In genomic region chr11:119095441-119095840, GRCm38 (mm10) we compare ENCODE assay signal across 29 mouse cellular contexts. TPM values are rescaled to one million over a fixed set of nuclear protein-coding genes. Genes with fewer than 3 reads are reported as not detected.
DNase-seq lines count a peak whose midpoint lies in the region; ATAC-seq and TF ChIP-seq lines count a peak whose summit lies in the region.
"Had no signal": no experiment of that assay in that cellular context is flagged by ENCODE, and none has a peak within 500 bp of the region (broad histone marks: within the 10 kb centered on the region; RNA-seq: fewer than 3 reads in every experiment).

No protein-coding gene starts in this region.

- no peak for DNase-seq in forebrain, postnatal 0 days
- no peak for DNase-seq in hindbrain, embryonic 14.5 days (ENCODE audit: low spot score)
- DNase-seq in hindbrain, embryonic 10.5 days (ENCODE audit: low spot score) = no peak
- DNase-seq in midbrain, postnatal 0 days (ENCODE audit: low spot score) = no peak
- DNase-seq in midbrain, embryonic 11.5 days (ENCODE audit: low spot score, missing footprints) = no peak
- DNase-seq in thymus, postnatal 4 days = no peak
- DNase-seq: adrenal gland, postnatal 10 days; cerebellum, adult 11-12 months; cerebellum, adult 9-11 months; embryo, embryonic 11 days; heart, postnatal 36 days; kidney, adult 18-20 months; kidney, postnatal 25 days; lung, embryonic 14.5 days; lung, postnatal 36 days; right cerebral cortex, postnatal 14 days; thymus, postnatal 14 days had no signal

- no peak overlapping the region for H3K4me2 ChIP-seq in forebrain, postnatal 0 days (ENCODE audit: low read depth)
- H3K4me2 ChIP-seq in forebrain, embryonic 13.5 days = no peak overlapping the region
- H3K4me2 ChIP-seq in hindbrain, embryonic 14.5 days (replicated peaks) = no peak overlapping the region
- H3K4me2 ChIP-seq in midbrain, postnatal 0 days (ENCODE audit: low read depth, low read length, poor library complexity, severe bottlenecking) = no peak overlapping the region
- no peak overlapping the region for H3K4me2 ChIP-seq in midbrain, embryonic 11.5 days
- no peak overlapping the region for H3K4me2 ChIP-seq in intestine, embryonic 16.5 days (ENCODE audit: low read depth, low read length)
- H3K4me2 ChIP-seq: embryonic facial prominence, embryonic 12.5 days; hindbrain, embryonic 15.5 days; kidney, embryonic 15.5 days; limb, embryonic 12.5 days; liver, embryonic 15.5 days; lung, embryonic 14.5 days; neural tube, embryonic 12.5 days; stomach, embryonic 15.5 days had no signal

- H3K27me3 ChIP-seq in forebrain, postnatal 0 days (ENCODE audit: insufficient read depth, low read length) = no peaks in the 10 kb centered on the region
- H3K27me3 ChIP-seq in forebrain, embryonic 13.5 days = peaks cover 18% of the 10 kb centered on the region
- H3K27me3 ChIP-seq in hindbrain, embryonic 14.5 days (ENCODE audit: control insufficient read depth, insufficient read depth, low read length) = no peaks in the 10 kb centered on the region
- peaks cover 72% of the 10 kb centered on the region for H3K27me3 ChIP-seq in hindbrain, embryonic 10.5 days (ENCODE audit: insufficient read depth, poor library complexity, severe bottlenecking)
- no peaks in the 10 kb centered on the region for H3K27me3 ChIP-seq in midbrain, postnatal 0 days (ENCODE audit: insufficient read depth, low read length)
- H3K27me3 ChIP-seq in midbrain, embryonic 11.5 days (ENCODE audit: control insufficient read depth, insufficient read depth, low read length) = peaks cover 16% of the 10 kb centered on the region
- H3K27me3 ChIP-seq in intestine, embryonic 16.5 days (replicated peaks; ENCODE audit: control insufficient read depth, insufficient read depth, low read length) = no peaks in the 10 kb centered on the region
- H3K27me3 ChIP-seq: hindbrain, embryonic 15.5 days; Patski had no signal

- no peak for TF ChIP-seq CTCF in forebrain, postnatal 0 days (IDR thresholded peaks at IDR 0.05; ENCODE audit: low read depth)
- TF ChIP-seq CTCF in midbrain, postnatal 0 days (IDR thresholded peaks at IDR 0.05) = no peak

- ATAC-seq in forebrain, postnatal 0 days = no peak
- no peak for ATAC-seq in forebrain, embryonic 13.5 days
- no peak for ATAC-seq in hindbrain, embryonic 14.5 days (ENCODE audit: low FRiP score)
- ATAC-seq in midbrain, postnatal 0 days (ENCODE audit: low FRiP score) = no peak
- no peak for ATAC-seq in midbrain, embryonic 11.5 days (ENCODE audit: low FRiP score)
- no peak for ATAC-seq in intestine, embryonic 16.5 days
- ATAC-seq: midbrain, embryonic 16.5 days; Patski had no signal

- H3K27ac ChIP-seq in forebrain, postnatal 0 days (ENCODE audit: low read depth, low read length) = no peak overlapping the region
- H3K27ac ChIP-seq in forebrain, embryonic 13.5 days = no peak overlapping the region
- H3K27ac ChIP-seq in hindbrain, embryonic 14.5 days = no peak overlapping the region
- no peak overlapping the region for H3K27ac ChIP-seq in hindbrain, embryonic 10.5 days
- H3K27ac ChIP-seq in midbrain, postnatal 0 days (ENCODE audit: low read depth, low read length) = peak overlapping the region; percentile 18; the same call in 1 of the 2 replicates
- H3K27ac ChIP-seq in midbrain, embryonic 11.5 days (ENCODE audit: low read depth, low read length) = no peak overlapping the region
- H3K27ac ChIP-seq in intestine, embryonic 16.5 days (ENCODE audit: low read length) = no peak overlapping the region
- H3K27ac ChIP-seq: embryonic facial prominence, embryonic 12.5 days; hindbrain, embryonic 15.5 days; kidney, embryonic 15.5 days; limb, embryonic 12.5 days; liver, embryonic 15.5 days; neural tube, embryonic 12.5 days; stomach, embryonic 15.5 days had no signal

- H3K9ac ChIP-seq in forebrain, postnatal 0 days = peak overlapping the region; percentile 22; the same call in 1 of the 2 replicates
- no peak overlapping the region for H3K9ac ChIP-seq in forebrain, embryonic 13.5 days
- 0 out of 2 replicates have a peak overlapping the region, but pooled peaks have one; percentile 24 for H3K9ac ChIP-seq in hindbrain, embryonic 14.5 days
- H3K9ac ChIP-seq in midbrain, postnatal 0 days (replicated peaks; ENCODE audit: low read length, poor library complexity, severe bottlenecking) = no peak overlapping the region
- no peak overlapping the region for H3K9ac ChIP-seq in midbrain, embryonic 11.5 days (ENCODE audit: low read length)
- peak overlapping the region; percentile 27; the same call in 1 of the 2 replicates for H3K9ac ChIP-seq in intestine, embryonic 16.5 days (ENCODE audit: low read depth, low read length)
- H3K9ac ChIP-seq: embryonic facial prominence, embryonic 12.5 days; hindbrain, embryonic 15.5 days; kidney, embryonic 15.5 days; limb, embryonic 12.5 days; liver, embryonic 15.5 days; lung, embryonic 14.5 days; neural tube, embryonic 12.5 days; stomach, embryonic 15.5 days had no signal

- no peak overlapping the region for H3K4me3 ChIP-seq in forebrain, postnatal 0 days (ENCODE audit: low read depth, low read length)
- H3K4me3 ChIP-seq in forebrain, embryonic 13.5 days = no peak overlapping the region
- no peak overlapping the region for H3K4me3 ChIP-seq in hindbrain, embryonic 14.5 days (replicated peaks; ENCODE audit: low read length)
- no peak overlapping the region for H3K4me3 ChIP-seq in hindbrain, embryonic 10.5 days
- no peak overlapping the region for H3K4me3 ChIP-seq in midbrain, postnatal 0 days (ENCODE audit: low read depth, low read length)
- no peak overlapping the region for H3K4me3 ChIP-seq in midbrain, embryonic 11.5 days (ENCODE audit: low read depth, low read length)
- H3K4me3 ChIP-seq in intestine, embryonic 16.5 days (ENCODE audit: low read length) = no peak overlapping the region
- H3K4me3 ChIP-seq: embryonic facial prominence, embryonic 12.5 days; hindbrain, embryonic 15.5 days; kidney, embryonic 15.5 days; limb, embryonic 12.5 days; liver, embryonic 15.5 days; myocyte; neural tube, embryonic 12.5 days; stomach, embryonic 15.5 days had no signal

- no peaks in the 10 kb centered on the region for H3K9me3 ChIP-seq in forebrain, postnatal 0 days (ENCODE audit: low read length)
- no peaks in the 10 kb centered on the region for H3K9me3 ChIP-seq in forebrain, embryonic 13.5 days (replicated peaks)
- H3K9me3 ChIP-seq in hindbrain, embryonic 14.5 days (ENCODE audit: control insufficient read depth, low read length) = no peaks in the 10 kb centered on the region
- H3K9me3 ChIP-seq in hindbrain, embryonic 10.5 days = no peaks in the 10 kb centered on the region
- H3K9me3 ChIP-seq in midbrain, postnatal 0 days (ENCODE audit: low read length) = no peaks in the 10 kb centered on the region
- H3K9me3 ChIP-seq in midbrain, embryonic 11.5 days (ENCODE audit: control insufficient read depth, low read length) = no peaks in the 10 kb centered on the region
- no peaks in the 10 kb centered on the region for H3K9me3 ChIP-seq in intestine, embryonic 16.5 days (ENCODE audit: control insufficient read depth, low read length)
- H3K9me3 ChIP-seq: embryonic facial prominence, embryonic 12.5 days; hindbrain, embryonic 15.5 days; kidney, embryonic 15.5 days; limb, embryonic 12.5 days; liver, embryonic 15.5 days; neural tube, embryonic 12.5 days; stomach, embryonic 15.5 days had no signal

- 43% methylated on average over 3 of the region's 3 CpGs for WGBS in forebrain, postnatal 0 days
- 54% methylated on average over 3 of the region's 3 CpGs for WGBS in forebrain, embryonic 13.5 days
- WGBS in hindbrain, embryonic 14.5 days = 48% methylated on average over 3 of the region's 3 CpGs
- 56% methylated on average over 3 of the region's 3 CpGs for WGBS in hindbrain, embryonic 10.5 days
- WGBS in midbrain, postnatal 0 days = 45% methylated on average over 3 of the region's 3 CpGs
- WGBS in midbrain, embryonic 11.5 days = 54% methylated on average over 3 of the region's 3 CpGs
- 29% methylated on average over 3 of the region's 3 CpGs for WGBS in intestine, embryonic 16.5 days

- H3K36me3 ChIP-seq in forebrain, postnatal 0 days (ENCODE audit: insufficient read depth) = no peaks in the 10 kb centered on the region
- no peaks in the 10 kb centered on the region for H3K36me3 ChIP-seq in forebrain, embryonic 13.5 days (ENCODE audit: poor library complexity, severe bottlenecking)
- no peaks in the 10 kb centered on the region for H3K36me3 ChIP-seq in hindbrain, embryonic 14.5 days (replicated peaks; ENCODE audit: control insufficient read depth, insufficient read depth)
- no peaks in the 10 kb centered on the region for H3K36me3 ChIP-seq in hindbrain, embryonic 10.5 days
- H3K36me3 ChIP-seq in midbrain, postnatal 0 days (ENCODE audit: insufficient read depth, low read length) = no peaks in the 10 kb centered on the region
- no peaks in the 10 kb centered on the region for H3K36me3 ChIP-seq in midbrain, embryonic 11.5 days (ENCODE audit: control insufficient read depth, insufficient read depth, low read length)
- no peaks in the 10 kb centered on the region for H3K36me3 ChIP-seq in intestine, embryonic 16.5 days (ENCODE audit: control insufficient read depth, insufficient read depth, low read length)
- H3K36me3 ChIP-seq: embryonic facial prominence, embryonic 12.5 days; hindbrain, embryonic 15.5 days; kidney, embryonic 15.5 days; limb, embryonic 12.5 days; liver, embryonic 15.5 days; neural tube, embryonic 12.5 days; stomach, embryonic 15.5 days had no signal

- no peaks in the 10 kb centered on the region for H3K4me1 ChIP-seq in forebrain, postnatal 0 days (ENCODE audit: insufficient read depth)
- H3K4me1 ChIP-seq in forebrain, embryonic 13.5 days = peaks cover 14% of the 10 kb centered on the region
- H3K4me1 ChIP-seq in hindbrain, embryonic 14.5 days (replicated peaks; ENCODE audit: control insufficient read depth, insufficient read depth, low read length) = peaks cover 13% of the 10 kb centered on the region; the same call in 1 of the 2 replicates
- H3K4me1 ChIP-seq in hindbrain, embryonic 10.5 days (replicated peaks) = peaks cover 22% of the 10 kb centered on the region
- no peaks in the 10 kb centered on the region for H3K4me1 ChIP-seq in midbrain, postnatal 0 days (ENCODE audit: insufficient read depth, low read length)
- H3K4me1 ChIP-seq in midbrain, embryonic 11.5 days (ENCODE audit: control insufficient read depth, insufficient read depth, low read length) = peaks cover 9% of the 10 kb centered on the region
- peaks cover 21% of the 10 kb centered on the region for H3K4me1 ChIP-seq in intestine, embryonic 16.5 days (ENCODE audit: control insufficient read depth, insufficient read depth, low read length)

RNA-seq across cellular contexts. Expression of gene Cbx4, which starts 9.4 kb away (rescaled TPM):
- total RNA-seq in forebrain, postnatal 0 days (2014; rRNA removed) = 36.1 and 38.6 TPM in 2 replicates
- polyA plus RNA-seq in forebrain, postnatal 0 days (2015; fragmentation: Nextera tagmentation; extraction: Ambion mirVana) = 21.7 and 26.1 TPM in 2 replicates
- 10.2 and 11.5 TPM in 2 replicates for polyA plus RNA-seq in forebrain, embryonic 13.5 days (2015; fragmentation: Nextera tagmentation; extraction: Ambion mirVana)
- 16.8 and 20.2 TPM in 2 replicates for polyA plus RNA-seq in hindbrain, embryonic 14.5 days (2014; fragmentation: Nextera tagmentation; extraction: Ambion mirVana)
- polyA plus RNA-seq in hindbrain, embryonic 10.5 days (2016; fragmentation: Nextera tagmentation; extraction: Ambion mirVana) = 4.4 and 8.2 TPM in 2 replicates
- 48.6 and 53.4 TPM in 2 replicates for total RNA-seq in midbrain, postnatal 0 days (2014; rRNA removed)
- polyA plus RNA-seq in midbrain, postnatal 0 days (2015; fragmentation: Nextera tagmentation; extraction: Ambion mirVana) = 30.5 TPM in 2 replicates
- polyA plus RNA-seq in midbrain, embryonic 11.5 days (2014; fragmentation: Nextera tagmentation; extraction: Ambion mirVana) = 6.3 and 7.0 TPM in 2 replicates
- polyA plus RNA-seq in intestine, embryonic 16.5 days (2015; fragmentation: Nextera tagmentation; extraction: Ambion mirVana) = 9.3 and 10.0 TPM in 2 replicates

RNA-seq across cellular contexts. Expression of gene Cbx8, which starts 54.7 kb away (rescaled TPM):
- total RNA-seq in forebrain, postnatal 0 days (2014; rRNA removed) = 14.2 and 21.9 TPM in 2 replicates
- polyA plus RNA-seq in forebrain, postnatal 0 days (2015; fragmentation: Nextera tagmentation; extraction: Ambion mirVana) = 5.3 and 8.5 TPM in 2 replicates
- polyA plus RNA-seq in forebrain, embryonic 13.5 days (2015; fragmentation: Nextera tagmentation; extraction: Ambion mirVana) = 9.8 and 12.3 TPM in 2 replicates
- 8.5 and 9.8 TPM in 2 replicates for polyA plus RNA-seq in hindbrain, embryonic 14.5 days (2014; fragmentation: Nextera tagmentation; extraction: Ambion mirVana)
- polyA plus RNA-seq in hindbrain, embryonic 10.5 days (2016; fragmentation: Nextera tagmentation; extraction: Ambion mirVana) = 11.2 and 13.0 TPM in 2 replicates
- 14.9 and 15.5 TPM in 2 replicates for total RNA-seq in midbrain, postnatal 0 days (2014; rRNA removed)
- polyA plus RNA-seq in midbrain, postnatal 0 days (2015; fragmentation: Nextera tagmentation; extraction: Ambion mirVana) = 6.8 and 7.6 TPM in 2 replicates
- polyA plus RNA-seq in midbrain, embryonic 11.5 days (2014; fragmentation: Nextera tagmentation; extraction: Ambion mirVana) = 11.3 and 11.9 TPM in 2 replicates
- polyA plus RNA-seq in intestine, embryonic 16.5 days (2015; fragmentation: Nextera tagmentation; extraction: Ambion mirVana) = 8.1 and 8.5 TPM in 2 replicates

Comparison
In these comparisons a context has a peak if more than half of its experiments do, and no peak if none do; other contexts are left out.
1. H3K9ac ChIP-seq: peak in forebrain, postnatal 0 days (single experiment), hindbrain, embryonic 14.5 days (single experiment) and intestine, embryonic 16.5 days (single experiment); none in forebrain, embryonic 13.5 days (single experiment), midbrain, postnatal 0 days (single experiment) and midbrain, embryonic 11.5 days (single experiment).